Mouse (Mus musculus): ENCODE measurements around the gene Plxnb3. TPM values are rescaled to one million over a fixed set of nuclear protein-coding genes. Genes with fewer than 3 reads are reported as not detected.
A peak's percentile ranks its signal among the peaks of the same experiment; 100 is the strongest.

The Plxnb3 gene
- polyA plus RNA-seq, 1 experiment from 2014 or later, result 0.06 TPM

- POLR2A ChIA-PET, result no interaction called here
- ATAC-seq (no peak), DNase-seq (ENCODE audit: low read depth, low spot score) (no peak)
- TF ChIP-seq CTCF (IDR thresholded peaks at IDR 0.05), result no peak
- CTCF ChIA-PET, result no interaction called here
- peaks cover 6% of the 10 kb centered on the region for H3K27me3 ChIP-seq
- in situ Hi-C loops (cut with MboI; ENCODE audit: low pct_unique_long_range_greater_than_20kb), result no loop called here
Observed at GRCm38 (mm10) chrX:73744774-73745481, 12.0 kb upstream of the Plxnb3 start.

DNA sequence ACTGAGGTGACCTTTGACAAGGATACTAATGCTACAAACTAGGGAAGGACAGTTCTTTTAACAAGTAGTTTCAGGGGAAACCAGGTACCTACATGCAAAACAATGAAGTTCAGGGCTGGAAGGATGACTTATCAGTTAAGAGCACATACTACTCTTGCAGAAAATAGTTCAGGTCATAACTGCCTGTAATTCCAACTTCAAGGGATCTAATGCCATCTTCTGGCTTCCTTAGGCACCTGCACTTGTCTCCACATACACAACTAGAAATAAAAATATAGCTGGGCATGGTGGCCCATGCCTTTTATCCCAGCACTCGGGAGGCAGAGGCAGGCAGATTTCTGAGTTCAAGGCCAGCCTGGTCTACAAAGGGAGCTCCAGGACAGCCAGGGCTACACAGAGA lies 7.9 kb upstream of the Plxnb3 start:
- H3K27me3 ChIP-seq, result peaks cover 6% of the 10 kb centered on the region
- ChIA-PET POLR2A (no interaction called here), CTCF (interaction anchor here (1.4 kb wide), 1 partner anchor 14 kb away, joined by 3 read pairs; no protein-coding TSS in a partner anchor)
- in situ Hi-C loops (cut with MboI; ENCODE audit: low pct_unique_long_range_greater_than_20kb), result no loop called here
- no peak for TF ChIP-seq CTCF (IDR thresholded peaks at IDR 0.05)
- no peak for ATAC-seq
- no peak for DNase-seq (ENCODE audit: low read depth, low spot score)

DNA sequence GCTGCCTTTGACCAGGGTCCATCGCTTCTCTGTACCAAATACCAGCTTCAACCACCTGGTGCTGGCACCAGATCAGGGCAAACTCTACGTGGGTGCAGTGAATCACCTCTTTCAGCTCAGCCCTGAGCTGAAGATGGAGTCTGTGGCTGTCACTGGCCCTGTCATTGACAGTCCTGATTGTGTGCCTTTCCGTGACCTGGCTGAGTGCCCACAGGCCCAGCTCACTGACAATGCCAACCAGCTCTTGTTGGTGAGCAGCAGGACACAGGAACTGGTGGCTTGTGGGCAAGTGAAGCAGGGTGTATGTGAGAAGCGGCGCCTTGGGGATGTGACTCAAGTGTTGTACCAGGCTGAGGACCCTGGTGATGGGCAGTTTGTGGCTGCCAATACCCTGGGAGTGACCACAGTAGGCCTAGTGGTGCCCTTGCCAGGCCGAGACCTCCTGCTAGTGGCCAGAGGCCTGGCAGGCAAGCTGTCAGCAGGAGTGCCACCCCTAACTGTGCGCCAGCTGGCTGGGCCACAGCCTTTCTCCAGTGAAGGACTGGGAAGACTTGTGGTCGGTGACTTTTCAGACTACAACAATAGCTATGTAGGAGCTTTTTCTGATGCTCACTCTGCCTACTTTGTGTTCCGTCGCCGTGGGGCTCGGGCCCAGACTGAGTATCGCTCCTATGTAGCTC lies 1.9 kb downstream of the Plxnb3 start:
- TF ChIP-seq CTCF (IDR thresholded peaks at IDR 0.05), result no peak
- ChIA-PET CTCF (no interaction called here), POLR2A (interaction anchor here (0.5 kb wide), 1 partner anchor 48 kb away, joined by 8 read pairs; no protein-coding TSS in a partner anchor)
- in situ Hi-C loops (cut with MboI; ENCODE audit: low pct_unique_long_range_greater_than_20kb), result no loop called here
- peaks cover 24% of the 10 kb centered on the region for H3K27me3 ChIP-seq
- ATAC-seq (no peak), DNase-seq (ENCODE audit: low read depth, low spot score) (no peak)

- peaks cover 3% of the 10 kb centered on the region for H3K27me3 ChIP-seq
- in situ Hi-C loops (cut with MboI; ENCODE audit: low pct_unique_long_range_greater_than_20kb), result no loop called here
- ATAC-seq (no peak), DNase-seq (ENCODE audit: low read depth, low spot score) (no peak)
- no peak for TF ChIP-seq CTCF (IDR thresholded peaks at IDR 0.05)
- ChIA-PET CTCF (no interaction called here), POLR2A (no interaction called here)
Observed at GRCm38 (mm10) chrX:73765311-73765710, 8.4 kb downstream of the Plxnb3 start.

GRCm38 (mm10) chrX:73767267-73767666 lies 10.4 kb downstream of the Plxnb3 start:
- peaks cover 3% of the 10 kb centered on the region for H3K27me3 ChIP-seq
- no peak for DNase-seq (ENCODE audit: low read depth, low spot score)
- no peak for TF ChIP-seq CTCF (IDR thresholded peaks at IDR 0.05)
- ChIA-PET CTCF (no interaction called here), POLR2A (no interaction called here)
- in situ Hi-C loops (cut with MboI; ENCODE audit: low pct_unique_long_range_greater_than_20kb), result no loop called here
- ATAC-seq, result no peak

GRCm38 (mm10) chrX:73774168-73774760 lies 17.4 kb downstream of the Plxnb3 start, which contains the start of gene Srpk3:
Gene Srpk3 (plus strand): TSS chrX:73774405.
- CTCF ChIA-PET, result no interaction called here
- DNase-seq (ENCODE audit: low read depth, low spot score) (no peak), ATAC-seq (peak; percentile 72)
- TF ChIP-seq CTCF (IDR thresholded peaks at IDR 0.05), result no peak
- in situ Hi-C loops (cut with MboI; ENCODE audit: low pct_unique_long_range_greater_than_20kb), result no loop called here
- H3K27me3 ChIP-seq, result no peaks in the 10 kb centered on the region
- POLR2A ChIA-PET, result interaction anchor here (1.4 kb wide), 1 partner anchor 13 kb away, joined by 4 read pairs; no protein-coding TSS in a partner anchor

GRCm38 (mm10) chrX:73774802-73775483 lies 18.1 kb downstream of the Plxnb3 start:
- DNase-seq (ENCODE audit: low read depth, low spot score), result no peak
- H3K27me3 ChIP-seq, result no peaks in the 10 kb centered on the region
- ATAC-seq, result no peak
- in situ Hi-C loops (cut with MboI; ENCODE audit: low pct_unique_long_range_greater_than_20kb), result no loop called here
- TF ChIP-seq CTCF (IDR thresholded peaks at IDR 0.05), result no peak
- POLR2A ChIA-PET, result interaction anchor here (1.4 kb wide), 1 partner anchor 12 kb away, joined by 4 read pairs; no protein-coding TSS in a partner anchor
- CTCF ChIA-PET, result no interaction called here

DNA sequence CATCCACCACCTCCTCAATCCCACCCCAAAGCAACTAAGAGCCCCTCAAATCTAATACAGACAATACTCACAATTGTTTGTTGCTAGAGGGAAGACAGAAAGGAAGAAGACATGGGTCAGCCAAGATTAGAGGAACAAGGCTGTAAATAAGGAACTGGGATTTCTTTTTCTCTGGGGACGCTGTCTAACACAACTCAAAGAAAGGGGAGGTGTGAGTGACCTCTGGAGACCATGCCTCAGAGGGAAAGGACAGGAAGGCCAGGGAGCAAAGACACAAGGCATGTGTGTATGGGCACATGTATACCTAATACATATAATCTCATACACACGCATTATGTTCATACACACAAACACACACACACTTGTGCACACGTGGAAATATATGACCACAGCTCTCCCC lies 25.3 kb downstream of the Plxnb3 start:
- ATAC-seq (no peak), DNase-seq (ENCODE audit: low read depth, low spot score) (no peak)
- H3K27me3 ChIP-seq, result no peaks in the 10 kb centered on the region
- ChIA-PET CTCF (no interaction called here), POLR2A (no interaction called here)
- in situ Hi-C loops (cut with MboI; ENCODE audit: low pct_unique_long_range_greater_than_20kb), result no loop called here
- no peak for TF ChIP-seq CTCF (IDR thresholded peaks at IDR 0.05)

- ChIA-PET POLR2A (interaction anchor here (1.2 kb wide), 1 partner anchor 49 kb away, joined by 3 read pairs; no protein-coding TSS in a partner anchor), CTCF (no interaction called here)
- in situ Hi-C loops (cut with MboI; ENCODE audit: low pct_unique_long_range_greater_than_20kb), result no loop called here
- DNase-seq (ENCODE audit: low read depth, low spot score), result no peak
- H3K27me3 ChIP-seq, result no peaks in the 10 kb centered on the region
- no peak for ATAC-seq
- no peak for TF ChIP-seq CTCF (IDR thresholded peaks at IDR 0.05)
Observed at GRCm38 (mm10) chrX:73785666-73786065, 28.8 kb downstream of the Plxnb3 start.

DNA sequence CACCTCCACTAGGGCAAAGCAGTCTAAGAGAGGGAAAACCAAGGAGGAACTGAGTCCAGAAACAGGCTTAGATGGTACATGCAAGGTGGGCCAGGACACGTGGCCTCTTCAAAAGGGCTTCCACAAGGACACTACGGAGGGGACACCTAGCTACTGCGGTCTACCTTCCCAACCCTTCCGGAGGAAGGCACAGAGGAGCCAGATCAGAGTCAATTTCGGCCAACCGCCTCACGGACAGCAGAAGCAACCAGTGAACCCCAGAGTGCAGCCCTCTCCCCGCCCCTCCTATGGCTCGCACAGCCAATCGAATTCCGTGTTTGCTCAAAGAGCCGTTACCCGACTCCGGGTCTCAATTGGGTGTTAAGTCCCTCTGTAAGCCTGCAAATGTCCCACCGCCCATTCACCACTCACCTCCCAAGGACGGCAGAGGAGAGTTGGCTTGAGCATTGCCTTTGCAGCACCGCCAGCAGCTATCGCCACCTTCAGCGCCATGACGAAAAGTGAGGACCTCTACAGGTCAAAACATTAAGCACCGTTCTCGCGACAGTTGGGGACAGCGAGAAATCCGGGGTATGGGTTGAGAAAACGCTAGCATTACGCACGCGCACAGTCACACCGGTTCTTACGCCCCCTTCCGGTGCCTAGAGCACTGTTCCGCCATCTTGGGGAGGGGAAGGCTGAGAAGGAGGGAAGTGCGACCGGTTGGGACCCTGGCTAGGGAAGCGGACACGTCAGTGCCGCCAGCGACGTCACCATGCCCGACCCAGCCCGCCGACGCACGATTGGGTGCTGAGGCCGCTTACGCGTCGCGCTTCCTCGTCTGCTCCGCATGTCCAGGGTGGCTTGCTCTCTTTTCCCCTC lies 29.7 kb downstream of the Plxnb3 start, which contains the start of the genes Idh3g and Ssr4:
Idh3g (minus strand) TSS at position 534 of the 861 bp plus-strand sequence.
Ssr4 (plus strand) TSS at position 665 of the 861 bp plus-strand sequence.
- peak; percentile 78 for DNase-seq (ENCODE audit: low read depth, low spot score)
- CTCF ChIA-PET, result no interaction called here
- peak; percentile 89 for ATAC-seq
- POLR2A ChIA-PET, result interaction anchor here (1.0 kb wide), 1 partner anchor 12 kb away, joined by 4 read pairs; the partner anchor contains the start of gene Srpk3
- in situ Hi-C loops (cut with MboI; ENCODE audit: low pct_unique_long_range_greater_than_20kb), result no loop called here
- H3K27me3 ChIP-seq, result no peaks in the 10 kb centered on the region
- no peak for TF ChIP-seq CTCF (IDR thresholded peaks at IDR 0.05)
